Mouse (Mus musculus) neural tube, embryonic 12.5 days (tissue): ENCODE data around the gene Ncapg2. TPM values are rescaled to one million over a fixed set of nuclear protein-coding genes. Genes with fewer than 3 reads are reported as not detected.

Experiments
- ATAC-seq: fragments of 200-750 bp; cut with Nextera tagmentation; 2 replicates; pipeline ENCODE4 v1.8.0; 2017; ENCODE audit warnings: low read depth, mild to moderate bottlenecking, moderate TSS enrichment, moderate library complexity; ENCODE audit not compliant: low FRiP score
- H3K27ac ChIP-seq: fragments of 300-500 bp; sonication (generic); 2 replicates; pipeline ENCODE4 v1.5.1; 2016
- H3K27me3 ChIP-seq: fragments of 300-500 bp; sonication (generic); replicated peaks from 2 replicates; pipeline ENCODE4 v1.6.1; 2016; ENCODE audit warnings: mild to moderate bottlenecking
- H3K36me3 ChIP-seq: fragments of 300-500 bp; sonication (generic); 2 replicates; pipeline ENCODE4 v1.6.1; 2016; ENCODE audit warnings: mild to moderate bottlenecking
- H3K4me1 ChIP-seq: fragments of 300-500 bp; sonication (generic); 2 replicates; pipeline ENCODE4 v1.6.1; 2016
- H3K4me2 ChIP-seq: fragments of 300-500 bp; sonication (generic); replicated peaks from 2 replicates; pipeline ENCODE4 v1.6.1; 2016; ENCODE audit warnings: mild to moderate bottlenecking
- H3K4me3 ChIP-seq: fragments of 300-500 bp; sonication (generic); 2 replicates; pipeline ENCODE4 v1.5.1; 2016
- H3K9ac ChIP-seq: fragments of 300-500 bp; sonication (generic); 2 replicates; pipeline ENCODE4 v1.6.1; 2016; ENCODE audit warnings: mild to moderate bottlenecking
- H3K9me3 ChIP-seq: fragments of 300-500 bp; sonication (generic); 2 replicates; pipeline ENCODE4 v1.6.1; 2016; ENCODE audit warnings: mild to moderate bottlenecking
- WGBS: fragments of 180-500 bp; shearing (Covaris S2); methylation state at CpG from one replicate; pipeline ENCODE4 v1.1.7; 2016; 5-methylcytosine and 5-hydroxymethylcytosine counted together
- polyA plus RNA-seq: library from polyadenylated mRNA; unstranded; fragments of >200 nt; fragmentation: Nextera tagmentation; extraction: Ambion mirVana; gene quantifications from 2 replicates; pipeline ENCODE4 v1.2.1, GENCODE M21; 2016

Gene Ncapg2
- polyA plus RNA-seq, 1 experiment from 2014 or later, result 28.7 TPM

DNA sequence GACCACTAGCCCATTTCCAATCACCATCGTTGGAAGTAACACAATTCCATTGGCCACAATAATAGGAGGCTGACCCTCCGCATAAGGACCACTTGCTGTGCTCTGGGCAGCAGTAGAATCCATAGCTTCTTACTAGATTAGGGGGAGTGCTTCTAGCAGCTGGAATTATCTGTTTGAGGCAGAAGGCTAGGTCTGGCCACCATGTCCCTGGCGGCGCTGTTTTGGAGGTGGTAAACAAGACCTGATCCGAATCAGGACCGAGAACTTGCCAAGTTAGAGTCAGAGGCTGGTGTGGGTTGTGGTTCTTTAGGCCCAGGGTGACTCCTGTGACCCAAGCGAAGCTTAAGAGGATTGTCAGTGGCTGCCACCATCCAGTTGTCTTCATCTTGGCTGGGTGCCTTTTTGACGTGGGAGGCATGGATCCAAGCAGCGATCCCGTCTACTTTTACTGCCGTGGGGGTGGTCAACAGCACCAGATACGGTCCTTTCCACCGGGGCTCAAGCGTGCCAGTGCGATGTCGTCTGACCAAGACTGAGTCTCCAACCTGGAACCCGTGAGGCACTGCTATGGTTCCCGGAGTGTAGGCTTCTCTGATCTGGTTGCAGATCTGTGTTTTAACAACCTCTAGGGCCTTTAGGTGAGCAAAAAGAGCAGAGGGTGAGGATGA, 1.1 kb upstream of the Ncapg2 start:
- H3K9ac ChIP-seq, result no peak overlapping the region
- H3K36me3 ChIP-seq, result peaks cover 12% of the 10 kb centered on the region
- no peak overlapping the region for H3K27ac ChIP-seq

DNA sequence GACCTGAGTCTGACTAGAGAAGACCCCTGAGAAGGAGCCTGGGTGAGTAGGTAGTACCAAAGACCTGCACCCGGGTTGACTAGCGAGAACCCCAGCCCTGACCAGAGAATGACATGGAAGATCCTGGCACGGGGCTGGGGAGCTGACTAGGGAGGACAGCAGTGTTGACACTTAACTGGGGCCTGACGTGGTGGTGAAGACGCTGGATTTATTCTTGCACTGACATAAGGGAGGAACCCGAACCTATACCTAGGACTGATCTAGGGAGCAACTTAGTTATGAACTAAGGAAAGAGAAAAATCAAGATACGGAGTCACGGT, 594 bp downstream of the Ncapg2 start:
- H3K9ac ChIP-seq, result peak overlapping the region; percentile 75
- WGBS, result 13% methylated on average over 8 of the region's 8 CpGs
- peaks cover 26% of the 10 kb centered on the region for H3K9me3 ChIP-seq
- H3K36me3 ChIP-seq, result peaks cover 16% of the 10 kb centered on the region
- peak overlapping the region; percentile 70 for H3K4me3 ChIP-seq
- H3K27me3 ChIP-seq, result no peaks in the 10 kb centered on the region
- H3K27ac ChIP-seq, result no peak overlapping the region
- peaks cover 10% of the 10 kb centered on the region; the same call in 1 of the 2 replicates for H3K4me1 ChIP-seq
- H3K4me2 ChIP-seq, result peak overlapping the region; percentile 90
- no peak for ATAC-seq

More for the DNA sequence above, 1.1 kb upstream of the Ncapg2 start:
- H3K4me2 ChIP-seq, result peak overlapping the region; percentile 90
- ATAC-seq, result no peak
- peaks cover 10% of the 10 kb centered on the region; the same call in 1 of the 2 replicates for H3K4me1 ChIP-seq
- peaks cover 26% of the 10 kb centered on the region for H3K9me3 ChIP-seq
- H3K4me3 ChIP-seq, result peak overlapping the region; percentile 70; the same call in 1 of the 2 replicates
- no peaks in the 10 kb centered on the region for H3K27me3 ChIP-seq
- 95% methylated on average over 18 of the region's 18 CpGs for WGBS

DNA sequence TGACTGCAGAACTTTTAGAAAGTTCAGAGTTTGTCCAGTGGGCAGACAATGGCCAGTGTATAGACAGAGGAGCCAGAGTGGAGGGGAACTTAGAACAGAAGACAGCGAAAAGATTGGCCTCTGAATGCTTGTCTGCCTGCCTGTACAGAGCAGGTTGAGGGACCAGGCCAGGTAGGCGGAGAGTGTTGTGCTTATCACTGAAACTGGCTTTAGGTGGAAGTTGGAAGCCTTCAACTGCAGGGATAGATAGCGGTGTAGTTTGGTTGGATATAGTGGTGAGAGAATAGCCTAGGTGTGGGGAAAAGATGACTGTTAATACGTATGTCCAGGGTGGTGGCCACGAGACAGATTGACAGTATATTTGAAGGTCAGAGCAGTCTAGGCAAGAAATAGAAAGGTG, 2.7 kb downstream of the Ncapg2 start:
- Histone ChIP-seq H3K27ac (no peak overlapping the region), H3K27me3 (no peaks in the 10 kb centered on the region), H3K4me2 (no peak overlapping the region), H3K4me1 (peaks cover 10% of the 10 kb centered on the region; the same call in 1 of the 2 replicates), H3K36me3 (peaks cover 16% of the 10 kb centered on the region), H3K4me3 (no peak overlapping the region), H3K9ac (no peak overlapping the region), H3K9me3 (peaks cover 15% of the 10 kb centered on the region)
- over 99% methylated on average over 5 of the region's 5 CpGs for WGBS
- no peak for ATAC-seq

DNA sequence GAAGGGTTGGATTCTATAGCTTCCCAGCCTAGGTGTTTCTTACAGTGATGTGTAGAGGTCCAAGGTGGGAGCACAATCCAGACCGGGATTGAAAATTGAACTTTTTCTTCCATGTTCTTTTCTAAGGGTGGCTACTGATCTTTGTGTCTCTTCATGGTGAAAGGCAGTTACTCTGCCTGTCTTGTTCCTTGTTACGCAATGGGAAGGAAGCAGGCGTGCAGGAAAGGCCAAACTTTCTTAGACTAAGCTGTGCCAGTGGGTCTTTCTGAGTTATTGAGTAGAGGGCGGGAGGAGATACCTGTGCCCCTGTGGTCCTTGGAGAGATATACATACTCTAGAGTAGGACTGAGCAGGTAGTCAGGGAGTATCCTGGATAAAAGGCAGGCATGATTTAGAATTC, 9.7 kb downstream of the Ncapg2 start:
- H3K27ac ChIP-seq, result no peak overlapping the region
- ATAC-seq, result no peak
- H3K36me3 ChIP-seq, result peaks cover 18% of the 10 kb centered on the region

DNA sequence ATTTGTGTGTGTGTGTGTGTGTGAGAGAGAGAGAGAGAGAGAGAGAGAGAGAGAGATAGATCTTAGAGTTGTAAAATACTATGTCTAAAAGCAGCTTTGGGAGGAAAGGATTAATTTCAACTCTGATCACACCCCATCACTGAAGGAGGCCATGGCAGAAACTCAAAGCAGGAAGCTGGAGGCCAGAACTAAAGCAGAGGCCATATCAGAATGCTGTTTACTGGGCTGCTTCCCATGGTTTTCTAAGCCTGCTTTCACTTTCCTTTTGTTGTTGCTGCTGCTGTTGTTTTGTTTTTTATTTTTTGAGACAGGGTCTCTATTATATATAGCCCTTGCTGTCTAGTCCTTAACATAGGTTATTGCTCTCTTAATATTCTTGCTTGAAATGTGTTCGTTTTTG, 11.3 kb downstream of the Ncapg2 start:
- H3K36me3 ChIP-seq, result peaks cover 17% of the 10 kb centered on the region
- ATAC-seq, result no peak
- 94% methylated on average over 1 of the region's 1 CpGs for WGBS

More for the DNA sequence above, 9.7 kb downstream of the Ncapg2 start:
- H3K27me3 ChIP-seq, result no peaks in the 10 kb centered on the region
- no peak overlapping the region for H3K4me3 ChIP-seq
- no peak overlapping the region for H3K4me2 ChIP-seq
- no peak overlapping the region for H3K9ac ChIP-seq
- 96% methylated on average over 4 of the region's 4 CpGs for WGBS
- H3K4me1 ChIP-seq, result no peaks in the 10 kb centered on the region
- H3K9me3 ChIP-seq, result no peaks in the 10 kb centered on the region

DNA sequence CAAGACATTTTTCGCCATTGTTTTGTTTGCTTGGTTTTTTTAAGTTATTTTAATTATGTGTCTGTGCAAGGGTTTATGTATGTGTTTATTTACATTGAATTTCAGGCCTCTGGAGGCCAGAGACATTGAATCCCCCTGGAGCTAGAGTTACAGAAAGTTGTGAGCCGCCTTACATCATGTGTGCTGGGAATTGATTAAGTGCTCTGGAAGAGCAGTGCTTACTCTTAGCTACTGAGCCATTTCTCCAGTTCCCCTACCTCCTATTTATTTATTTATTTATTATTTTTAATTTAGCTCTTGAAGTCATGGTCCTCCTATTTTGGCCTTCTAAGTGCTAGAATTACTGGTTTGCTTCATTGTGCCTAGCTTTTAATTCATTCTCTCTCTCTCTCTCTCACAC, 16.5 kb downstream of the Ncapg2 start:
- Histone ChIP-seq H3K27ac (no peak overlapping the region), H3K27me3 (no peaks in the 10 kb centered on the region), H3K4me2 (no peak overlapping the region), H3K9ac (no peak overlapping the region), H3K9me3 (no peaks in the 10 kb centered on the region), H3K4me1 (no peaks in the 10 kb centered on the region), H3K4me3 (no peak overlapping the region), H3K36me3 (peaks cover 22% of the 10 kb centered on the region; the same call in 1 of the 2 replicates)
- WGBS, result 82% methylated on average over 2 of the region's 2 CpGs
- ATAC-seq, result no peak

More for the DNA sequence above, 11.3 kb downstream of the Ncapg2 start:
- H3K9me3 ChIP-seq, result no peaks in the 10 kb centered on the region
- H3K4me1 ChIP-seq, result no peaks in the 10 kb centered on the region
- H3K27me3 ChIP-seq, result no peaks in the 10 kb centered on the region
- no peak overlapping the region for H3K4me2 ChIP-seq
- no peak overlapping the region for H3K4me3 ChIP-seq
- H3K27ac ChIP-seq, result no peak overlapping the region
- no peak overlapping the region for H3K9ac ChIP-seq

DNA sequence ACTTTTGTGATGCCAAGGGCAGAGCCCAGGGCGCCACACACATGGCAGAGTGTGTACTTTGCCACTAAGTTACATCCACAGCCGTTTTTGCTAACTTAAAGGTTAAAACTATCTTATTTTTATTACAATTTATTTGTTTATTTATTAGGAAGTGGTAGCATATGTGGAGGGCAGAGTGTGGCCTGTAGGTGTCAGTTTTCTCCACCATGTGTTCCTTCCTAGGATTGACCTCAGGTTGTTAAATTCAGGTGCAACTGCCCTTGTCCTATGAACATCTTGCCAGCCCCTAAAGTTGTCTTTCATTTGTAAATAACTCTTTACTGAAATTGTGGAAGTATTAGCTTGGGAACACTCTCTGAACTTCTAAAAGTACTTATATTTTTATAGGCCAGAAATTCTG, 20.2 kb downstream of the Ncapg2 start:
- no peaks in the 10 kb centered on the region for H3K4me1 ChIP-seq
- no peak overlapping the region for H3K4me3 ChIP-seq
- no peaks in the 10 kb centered on the region for H3K9me3 ChIP-seq
- no peak overlapping the region for H3K27ac ChIP-seq
- no peak overlapping the region for H3K4me2 ChIP-seq
- no peak for ATAC-seq
- H3K9ac ChIP-seq, result no peak overlapping the region
- 90% methylated on average over 2 of the region's 2 CpGs for WGBS
- peaks cover 32% of the 10 kb centered on the region for H3K36me3 ChIP-seq
- no peaks in the 10 kb centered on the region for H3K27me3 ChIP-seq

DNA sequence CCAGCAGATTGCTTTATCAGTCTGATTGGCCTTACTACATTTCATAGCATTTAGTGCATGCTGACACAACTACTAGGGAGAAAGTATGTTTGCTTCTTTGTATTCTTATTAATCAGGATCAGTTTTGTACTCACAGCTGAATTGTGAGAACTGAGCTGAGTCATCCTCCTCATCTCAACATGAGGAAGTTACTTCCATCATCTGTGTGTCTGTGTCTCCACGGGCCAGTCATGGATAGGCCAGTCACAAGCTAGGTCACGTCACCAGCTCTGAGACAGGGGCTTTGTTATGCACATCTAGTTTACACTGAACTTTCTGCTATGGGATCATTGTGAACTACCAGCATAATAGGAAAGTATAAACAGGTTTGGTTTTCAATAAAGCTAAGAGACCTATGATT, 28.5 kb downstream of the Ncapg2 start:
- WGBS, result 96% methylated on average over 2 of the region's 2 CpGs
- no peaks in the 10 kb centered on the region for H3K4me1 ChIP-seq

DNA sequence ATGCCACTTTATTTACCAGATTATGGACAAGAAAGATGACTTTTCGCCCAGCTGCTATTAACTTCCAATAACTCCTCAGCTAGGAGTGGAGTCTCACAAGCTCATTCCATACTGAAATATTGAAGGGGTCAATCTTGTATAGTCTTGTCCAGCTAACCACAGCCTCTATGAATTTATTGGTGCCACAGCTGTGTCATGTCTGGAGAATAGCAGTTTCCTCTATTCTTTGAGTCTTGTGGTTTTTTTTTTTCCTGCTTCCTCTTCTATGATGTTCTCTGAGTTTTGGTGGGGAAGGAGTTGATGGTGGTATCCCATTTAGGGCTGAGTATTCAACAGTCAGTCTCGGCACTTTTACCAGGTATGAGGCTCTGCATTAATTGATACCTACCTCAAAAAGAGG, 30.0 kb downstream of the Ncapg2 start:
- Histone ChIP-seq H3K36me3 (peaks cover 19% of the 10 kb centered on the region), H3K4me3 (no peak overlapping the region), H3K9me3 (no peaks in the 10 kb centered on the region), H3K4me1 (no peaks in the 10 kb centered on the region), H3K27ac (no peak overlapping the region), H3K4me2 (no peak overlapping the region), H3K27me3 (no peaks in the 10 kb centered on the region), H3K9ac (no peak overlapping the region)
- WGBS, result 95% methylated on average over 2 of the region's 2 CpGs
- no peak for ATAC-seq

More for the DNA sequence above, 28.5 kb downstream of the Ncapg2 start:
- H3K4me2 ChIP-seq, result no peak overlapping the region
- no peak overlapping the region for H3K27ac ChIP-seq
- H3K9me3 ChIP-seq, result no peaks in the 10 kb centered on the region
- no peaks in the 10 kb centered on the region for H3K27me3 ChIP-seq
- no peak overlapping the region for H3K9ac ChIP-seq
- no peak overlapping the region for H3K4me3 ChIP-seq
- H3K36me3 ChIP-seq, result peaks cover 14% of the 10 kb centered on the region; the same call in 1 of the 2 replicates
- ATAC-seq, result no peak

DNA sequence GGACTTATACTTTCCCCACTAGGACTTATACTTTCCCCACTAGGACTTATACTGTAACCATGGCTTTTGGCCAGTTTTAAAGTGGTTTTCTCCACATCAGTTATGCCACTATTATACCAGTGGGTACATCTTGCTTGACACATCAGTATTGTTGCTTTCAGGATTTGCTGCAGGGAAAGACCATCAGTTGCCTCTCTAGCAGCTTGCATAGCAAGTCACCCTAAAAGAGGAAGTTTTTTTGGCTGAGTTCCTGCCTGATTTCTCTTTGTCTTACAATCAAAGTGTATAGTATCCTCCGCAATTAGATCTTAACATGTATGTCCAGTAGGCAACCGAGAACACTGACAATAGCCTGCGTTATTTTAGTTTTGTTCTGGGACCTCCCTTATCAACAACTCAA, 30.9 kb downstream of the Ncapg2 start:
- H3K27me3 ChIP-seq, result no peaks in the 10 kb centered on the region
- peaks cover 26% of the 10 kb centered on the region for H3K36me3 ChIP-seq
- no peaks in the 10 kb centered on the region for H3K4me1 ChIP-seq
- WGBS, result 94% methylated on average over 3 of the region's 3 CpGs
- H3K4me3 ChIP-seq, result no peak overlapping the region
- no peak overlapping the region for H3K27ac ChIP-seq
- no peak overlapping the region for H3K9ac ChIP-seq
- H3K9me3 ChIP-seq, result no peaks in the 10 kb centered on the region
- H3K4me2 ChIP-seq, result no peak overlapping the region
- ATAC-seq, result no peak

DNA sequence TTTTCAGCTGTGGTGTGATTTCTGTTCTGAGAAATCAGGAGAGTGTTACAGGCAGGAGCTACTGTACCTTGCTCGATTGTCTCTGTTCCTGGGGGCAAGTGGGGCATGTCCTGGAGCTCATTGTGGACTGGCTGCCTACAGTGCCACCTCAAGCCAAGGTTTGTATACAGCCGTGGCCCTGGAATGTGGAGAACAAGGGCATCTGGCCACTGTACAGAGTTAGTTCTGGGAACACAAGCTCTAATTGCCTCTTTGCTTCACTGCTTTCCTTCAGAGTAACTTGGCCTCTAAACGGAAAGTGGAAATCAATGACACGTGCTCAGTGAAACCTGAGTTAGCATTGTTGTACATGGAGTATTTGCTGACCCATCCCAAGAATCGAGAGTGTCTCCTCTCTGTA, 33.4 kb downstream of the Ncapg2 start:
- H3K27me3 ChIP-seq, result no peaks in the 10 kb centered on the region

DNA sequence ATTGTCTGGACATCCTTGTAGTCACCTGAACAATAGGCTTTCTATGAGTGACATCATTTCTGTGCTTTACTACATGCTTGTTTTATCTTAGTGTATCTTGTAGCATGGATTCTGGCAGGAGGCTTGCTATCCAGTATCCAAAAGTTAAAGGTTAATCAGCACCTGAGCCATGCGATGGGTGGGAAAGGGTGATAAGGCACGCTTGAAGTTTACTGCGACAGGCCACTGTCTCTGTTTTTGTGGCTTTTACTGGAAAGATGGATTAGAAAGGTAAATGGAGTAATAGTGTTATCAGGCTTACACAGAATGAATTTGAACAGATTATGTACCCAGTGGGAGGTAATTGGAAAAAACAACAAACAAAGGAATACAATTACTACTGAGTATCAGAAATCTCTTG, 37.0 kb downstream of the Ncapg2 start:
- Histone ChIP-seq H3K4me2 (no peak overlapping the region), H3K27ac (no peak overlapping the region), H3K36me3 (peaks cover 37% of the 10 kb centered on the region), H3K4me3 (no peak overlapping the region), H3K27me3 (no peaks in the 10 kb centered on the region), H3K9ac (no peak overlapping the region), H3K9me3 (no peaks in the 10 kb centered on the region), H3K4me1 (no peaks in the 10 kb centered on the region)
- WGBS, result 94% methylated on average over 3 of the region's 3 CpGs
- ATAC-seq, result no peak

More for the DNA sequence above, 33.4 kb downstream of the Ncapg2 start:
- ATAC-seq, result no peak
- no peak overlapping the region for H3K9ac ChIP-seq
- no peak overlapping the region for H3K4me3 ChIP-seq
- WGBS, result 96% methylated on average over 5 of the region's 5 CpGs
- H3K4me2 ChIP-seq, result no peak overlapping the region
- no peaks in the 10 kb centered on the region for H3K4me1 ChIP-seq
- no peaks in the 10 kb centered on the region for H3K9me3 ChIP-seq
- no peak overlapping the region for H3K27ac ChIP-seq
- peaks cover 26% of the 10 kb centered on the region for H3K36me3 ChIP-seq

DNA sequence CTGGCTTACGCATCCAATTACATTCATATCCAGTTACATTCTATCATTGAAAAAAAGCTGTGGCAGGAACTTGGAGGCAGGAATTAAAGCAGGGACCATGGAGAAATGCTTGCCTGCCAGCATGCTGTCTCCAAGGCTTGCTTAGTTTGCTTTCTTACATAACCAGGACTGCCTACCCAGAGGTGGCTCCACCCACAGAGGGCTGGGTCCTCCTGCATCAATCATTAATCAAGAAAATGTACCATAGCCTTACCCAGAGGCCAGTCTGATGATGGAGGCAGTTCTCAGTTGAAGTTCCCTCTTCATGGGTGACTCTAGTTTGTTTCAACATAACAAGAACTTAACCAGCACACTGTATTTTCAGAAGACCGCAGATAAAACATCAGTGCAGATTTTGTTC, 44.3 kb downstream of the Ncapg2 start:
- H3K9ac ChIP-seq, result no peak overlapping the region

More for the DNA sequence above, 44.3 kb downstream of the Ncapg2 start:
- no peak overlapping the region for H3K27ac ChIP-seq
- H3K36me3 ChIP-seq, result peaks cover 11% of the 10 kb centered on the region
- ATAC-seq, result no peak
- no peak overlapping the region for H3K4me2 ChIP-seq
- H3K9me3 ChIP-seq, result no peaks in the 10 kb centered on the region
- H3K4me1 ChIP-seq, result no peaks in the 10 kb centered on the region
- no peak overlapping the region for H3K4me3 ChIP-seq
- 93% methylated on average over 2 of the region's 2 CpGs for WGBS
- no peaks in the 10 kb centered on the region for H3K27me3 ChIP-seq
